Mouse (Mus musculus) T-helper 2 cell (primary cell): Measurements from ENCODE around the gene Iqsec1.

Experiments
- in situ Hi-C: fragments of 300-600 bp; cut with MboI, MseI; formaldehyde crosslinking; loops from one replicate; pipeline ENCODE4 v1.15.1; 2025; ENCODE audit warnings: high pct_unique_total_duplicates

The Iqsec1 gene

DNA sequence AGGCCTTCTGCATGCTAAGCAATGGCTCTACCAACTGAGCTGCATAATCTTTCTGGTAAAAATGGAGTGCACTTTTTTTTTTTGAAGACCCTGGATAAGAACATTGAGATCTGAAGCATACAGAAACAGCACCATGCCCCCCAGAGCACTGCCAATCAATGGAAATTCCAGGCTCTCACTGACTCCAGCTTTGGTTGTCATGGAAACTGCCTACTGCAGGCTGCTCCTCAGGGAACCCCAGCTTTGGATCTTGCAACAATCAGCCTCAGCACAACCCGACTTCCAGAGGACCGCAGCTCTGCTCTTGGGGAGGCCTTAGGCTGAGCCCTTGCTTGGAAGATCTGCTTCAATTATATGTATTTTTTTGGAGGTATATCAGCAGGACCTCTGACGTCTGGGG is 201.9 kb downstream of the Iqsec1 start:
- in situ Hi-C loops, result no loop called here

- in situ Hi-C loops, result no loop called here
These were observed 204.5 kb downstream of the Iqsec1 start for GRCm38 (mm10) chr6:90783945-90784344.

DNA sequence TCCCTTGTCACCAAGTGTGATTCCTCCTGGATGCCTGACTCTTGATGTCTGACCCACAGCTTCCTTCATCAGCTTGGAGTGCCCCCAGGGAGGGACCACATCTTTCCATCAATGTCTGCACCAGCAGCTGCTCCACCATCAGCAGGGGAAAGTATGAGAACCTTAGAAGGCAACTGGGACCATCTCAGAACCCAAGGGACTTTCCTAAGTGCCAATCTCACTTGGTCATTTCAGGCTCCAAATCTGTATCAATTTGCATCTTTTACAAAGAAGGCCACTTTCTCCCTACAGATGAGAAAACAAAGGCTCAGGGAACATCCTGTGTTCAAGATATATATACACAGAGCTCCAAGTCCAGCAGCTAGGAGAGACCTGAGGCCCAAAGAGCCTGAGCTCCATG is 205.3 kb downstream of the Iqsec1 start:
- in situ Hi-C loops, result no loop called here

- in situ Hi-C loops, result no loop called here
These were observed 206.3 kb downstream of the Iqsec1 start for GRCm38 (mm10) chr6:90781921-90782770.

DNA sequence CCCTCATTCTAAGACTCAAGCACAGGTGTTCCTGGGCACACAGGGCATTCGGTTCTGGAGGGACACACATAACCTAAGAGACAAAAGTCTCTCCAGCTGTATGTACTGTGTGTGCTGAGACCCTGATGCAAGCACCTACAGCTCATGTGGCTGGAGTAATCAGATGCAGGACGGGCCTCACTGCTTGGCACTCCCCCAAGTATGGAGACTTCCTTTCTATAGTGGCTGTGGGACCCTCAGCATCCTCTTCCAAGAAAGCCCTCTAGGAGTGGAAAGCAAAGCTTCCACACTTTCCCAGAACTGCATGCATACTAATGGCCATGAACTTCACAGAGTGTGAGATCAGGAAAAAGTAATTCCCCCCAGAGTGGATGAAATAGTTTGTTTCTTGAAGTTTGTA is 208.0 kb downstream of the Iqsec1 start:
- in situ Hi-C loops, result no loop called here

GRCm38 (mm10) chr6:90778841-90779240 is 209.6 kb downstream of the Iqsec1 start:
- in situ Hi-C loops, result no loop called here

- in situ Hi-C loops, result no loop called here
These were observed 211.2 kb downstream of the Iqsec1 start for GRCm38 (mm10) chr6:90777302-90777701.

DNA sequence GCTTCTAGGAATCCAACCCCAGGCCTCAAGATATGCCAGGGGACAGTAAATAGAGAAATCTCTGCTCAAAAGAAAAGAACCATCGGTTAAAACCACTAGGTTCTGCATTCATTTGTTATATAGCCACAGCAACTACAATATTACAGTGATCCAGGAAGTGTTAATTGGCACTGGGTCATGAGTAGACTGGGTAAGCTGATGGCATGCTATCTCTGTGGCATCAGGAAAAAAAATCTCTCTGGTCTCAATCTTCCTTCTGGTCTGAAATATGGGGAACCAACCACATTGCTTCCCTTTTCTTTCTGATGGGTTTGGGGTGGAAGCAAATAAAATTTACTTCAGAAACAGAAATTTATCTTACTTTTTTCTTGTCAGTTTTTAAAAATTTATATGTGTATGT is 212.9 kb downstream of the Iqsec1 start:
- in situ Hi-C loops, result no loop called here

DNA sequence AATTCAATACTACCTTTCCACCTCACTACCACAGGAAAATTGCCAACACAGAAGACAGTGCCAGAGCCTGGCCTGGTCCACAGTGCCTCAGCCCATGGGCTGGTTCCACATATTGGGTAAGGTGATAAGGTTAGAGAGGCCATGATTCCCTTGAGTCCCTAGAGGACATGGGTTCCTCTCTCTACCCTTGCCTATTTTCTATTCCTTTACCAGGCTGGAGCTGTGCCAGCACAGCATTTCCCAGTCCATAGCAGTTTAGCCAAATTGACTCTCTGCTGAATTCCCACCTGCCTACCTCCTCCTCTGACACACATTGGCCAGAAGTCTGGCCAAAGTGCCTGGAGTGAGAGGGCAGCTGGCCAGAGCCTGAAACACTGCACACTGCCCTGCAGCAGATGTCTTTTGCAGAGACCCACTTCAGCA is 214.7 kb downstream of the Iqsec1 start:
- in situ Hi-C loops, result no loop called here

DNA sequence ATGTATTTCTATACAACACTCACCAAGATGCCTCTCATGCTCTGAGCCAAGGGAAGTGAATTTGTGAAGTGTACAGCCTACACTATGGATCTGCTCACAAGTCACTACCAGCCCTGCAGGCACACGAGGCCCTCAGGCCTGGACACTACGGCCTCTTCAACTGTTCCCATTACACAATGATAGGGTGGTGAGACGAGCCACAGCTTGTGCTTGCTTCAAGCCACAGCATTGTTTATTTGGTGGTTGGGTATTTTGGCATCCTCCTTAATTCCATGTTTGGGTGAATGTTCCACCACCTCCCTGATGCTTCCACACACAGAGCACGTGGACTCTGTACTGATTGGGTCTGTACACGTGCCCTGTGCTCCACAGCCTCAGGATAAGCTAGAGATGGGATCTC is 216.4 kb downstream of the Iqsec1 start:
- in situ Hi-C loops, result no loop called here

- in situ Hi-C loops, result no loop called here
These were observed 220.0 kb downstream of the Iqsec1 start for GRCm38 (mm10) chr6:90768526-90768925.

- in situ Hi-C loops, result no loop called here
These were observed 220.6 kb downstream of the Iqsec1 start for GRCm38 (mm10) chr6:90767874-90768273.

DNA sequence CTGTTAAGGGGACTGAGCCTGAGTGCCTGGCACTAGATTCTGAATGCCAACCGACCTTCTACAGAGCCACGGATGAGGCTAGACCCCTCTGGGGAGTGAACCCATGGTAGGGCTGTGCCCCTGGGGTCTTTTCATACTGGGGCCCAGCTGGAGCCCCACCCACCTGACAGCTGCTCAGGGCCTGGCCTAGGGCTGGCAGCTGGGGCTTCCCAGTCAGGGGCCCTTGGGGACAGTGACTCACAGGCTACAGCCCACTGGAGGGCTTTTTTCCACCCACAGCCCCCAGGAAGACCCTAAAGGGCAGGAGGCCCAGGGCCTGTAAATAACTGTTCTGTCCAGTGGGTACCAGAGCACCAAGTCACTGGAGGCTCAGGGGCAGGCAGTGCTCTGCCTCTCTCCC is 223.7 kb downstream of the Iqsec1 start:
- in situ Hi-C loops, result no loop called here

DNA sequence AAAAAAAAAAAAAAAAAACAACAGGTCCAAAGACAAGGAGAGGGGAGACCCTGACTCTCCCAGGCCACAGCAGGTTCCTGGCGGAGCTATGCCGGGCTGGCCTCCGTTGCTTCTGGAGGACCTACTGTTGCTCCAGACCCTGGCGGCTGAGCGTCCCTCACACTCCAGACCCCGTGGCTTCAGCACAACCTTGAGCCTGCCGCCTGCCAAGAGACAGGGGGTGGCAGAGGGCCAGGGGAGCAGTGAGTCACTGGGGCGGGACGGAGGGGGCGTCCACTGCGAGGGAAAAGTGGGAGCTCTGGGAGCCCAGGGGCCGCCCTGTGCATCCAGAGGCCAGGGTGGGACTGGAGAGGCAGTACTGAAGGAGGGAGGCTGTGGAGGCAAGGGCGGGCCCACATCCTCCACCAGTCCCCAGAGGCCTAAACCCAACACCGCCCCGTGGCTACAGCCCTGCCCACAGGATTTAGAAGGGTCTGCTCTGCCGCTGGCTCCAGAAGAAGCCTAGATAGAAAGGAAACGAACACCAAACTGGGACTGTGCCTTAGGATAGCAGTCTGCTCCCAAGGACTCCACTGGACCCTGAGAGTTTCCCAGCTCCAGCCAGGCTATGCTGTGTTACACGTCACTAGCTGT is 224.4 kb downstream of the Iqsec1 start:
- in situ Hi-C loops, result no loop called here

DNA sequence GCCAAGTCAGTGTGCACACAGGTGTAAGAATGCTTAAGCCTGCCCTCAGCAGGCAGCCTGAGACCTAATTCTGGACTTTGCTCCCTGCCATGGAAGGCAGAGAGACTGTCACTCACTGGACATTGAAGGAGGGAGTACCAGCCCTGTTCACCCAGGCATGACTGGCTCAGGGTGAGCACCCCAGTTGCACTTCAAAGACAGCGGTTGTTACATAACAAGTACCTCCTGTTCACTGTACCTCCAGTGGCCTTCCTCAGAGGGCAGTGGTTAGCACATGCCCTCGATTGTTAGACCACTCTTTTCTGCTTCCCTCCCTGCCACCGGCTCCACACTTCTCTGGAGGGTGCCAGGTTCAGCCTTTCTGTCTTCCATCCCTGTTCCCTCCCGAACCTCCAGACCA is 225.2 kb downstream of the Iqsec1 start:
- in situ Hi-C loops, result no loop called here

- in situ Hi-C loops, result no loop called here
These were observed 226.3 kb downstream of the Iqsec1 start for GRCm38 (mm10) chr6:90762120-90762736.

- in situ Hi-C loops, result no loop called here
These were observed 227.0 kb downstream of the Iqsec1 start for GRCm38 (mm10) chr6:90761301-90762056.

DNA sequence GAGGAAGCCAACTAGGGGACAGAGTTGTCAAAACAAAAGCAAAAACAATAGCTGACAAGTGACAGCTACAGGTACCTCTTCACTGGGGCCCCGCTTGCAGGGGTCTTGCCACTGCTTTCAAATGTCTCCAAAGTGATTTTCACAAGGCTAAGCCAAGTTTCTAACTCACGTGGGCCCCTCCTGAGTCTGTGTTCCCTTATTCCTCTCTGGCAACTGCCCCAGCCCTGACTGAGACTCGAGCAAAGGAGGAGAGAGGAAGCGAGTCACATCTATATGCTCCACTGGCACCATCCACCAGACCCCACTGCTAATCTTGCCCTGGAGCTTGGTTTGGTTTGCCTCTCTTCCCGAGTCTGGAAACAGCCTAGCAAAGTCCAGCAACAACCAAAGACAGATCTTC is 227.6 kb downstream of the Iqsec1 start:
- in situ Hi-C loops, result no loop called here

GRCm38 (mm10) chr6:90759754-90760153 is 228.7 kb downstream of the Iqsec1 start:
- in situ Hi-C loops, result no loop called here

- in situ Hi-C loops, result no loop called here
These were observed 230.3 kb downstream of the Iqsec1 start for GRCm38 (mm10) chr6:90758155-90758554.

DNA sequence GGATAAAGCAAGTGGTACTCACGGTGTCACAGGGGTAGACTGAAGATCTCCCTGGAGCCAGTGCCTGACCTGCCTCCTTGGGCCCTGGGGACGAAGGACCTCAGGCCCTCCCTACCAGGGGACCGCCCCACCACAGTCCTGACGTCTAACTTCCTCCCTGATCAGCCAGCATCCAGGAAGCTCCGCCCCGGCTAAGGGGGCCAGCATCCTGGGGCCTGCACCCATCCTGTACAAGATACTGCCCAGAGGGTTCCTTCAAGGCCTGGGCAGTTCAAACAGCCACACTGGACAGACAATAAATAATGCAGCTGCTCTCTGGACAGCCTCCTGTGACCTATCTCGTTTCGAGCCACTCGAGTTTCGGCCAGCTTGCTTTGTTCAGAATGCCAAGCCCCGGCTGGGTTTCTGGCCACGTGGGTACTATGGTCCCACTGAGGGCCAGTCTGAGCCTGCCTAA is 231.0 kb downstream of the Iqsec1 start:
- in situ Hi-C loops, result no loop called here

DNA sequence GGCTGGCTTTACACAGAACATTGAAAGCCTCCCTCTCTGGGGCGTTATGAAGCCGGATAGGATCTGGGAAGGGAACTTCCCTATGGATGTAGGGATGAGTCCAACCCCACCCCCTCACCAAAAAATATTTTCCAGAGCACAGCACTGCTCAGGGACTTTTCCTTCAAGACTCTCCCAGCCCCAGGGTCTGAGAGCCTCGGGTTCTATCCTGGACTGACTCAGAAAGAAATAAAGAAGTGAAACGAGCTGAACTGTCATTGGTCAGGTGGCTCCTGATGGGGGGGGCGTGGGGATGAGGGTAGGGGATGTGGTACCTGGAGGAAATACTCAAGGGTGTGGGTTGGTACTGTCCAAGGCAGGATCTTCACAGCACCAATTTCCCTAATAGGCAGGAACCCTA is 231.9 kb downstream of the Iqsec1 start:
- in situ Hi-C loops, result no loop called here
